Mouse (Mus musculus) Patski (cell line): ENCODE measurements around the gene Slc9a5. TPM values are rescaled to one million over a fixed set of nuclear protein-coding genes. Genes with fewer than 3 reads are reported as not detected.

Experiments
- ATAC-seq: fragments of 100-300 bp; one replicate; pipeline ENCODE4 v1.8.0; 2021
- CTCF ChIA-PET: fragments of 350-600 bp; sonication (Branson Sonifier 250); formaldehyde crosslinking; loops from one replicate; lab custom pipeline; 2022; ENCODE audit warnings: inconsistent platforms; lab: Charles Lee
- POLR2A ChIA-PET: fragments of 350-600 bp; sonication (Branson Sonifier 250); formaldehyde crosslinking; loops from one replicate; lab custom pipeline; 2022; ENCODE audit warnings: antibody characterized with exemption, inconsistent platforms; lab: Charles Lee
- DNase-seq: peaks from one replicate; pipeline ENCODE4 v3.0.0-alpha.2; 2011; ENCODE audit warnings: low read depth, low spot score
- H3K27me3 ChIP-seq: fragments of 371-371 bp; one replicate; pipeline ENCODE4 v1.5.1; 2021
- CTCF ChIP-seq: fragments of 100-300 bp; IDR thresholded peaks from one replicate; pipeline ENCODE4 v1.5.1; 2021
- in situ Hi-C: fragments of 300-500 bp; cut with MboI; formaldehyde crosslinking; loops from 3 replicates; pipeline ENCODE4 v1.11.1; 2018; ENCODE audit warnings: low pct_unique_long_range_greater_than_20kb, mixed read lengths
- polyA plus RNA-seq: library from polyadenylated mRNA; unstranded; gene quantifications from one replicate; pipeline ENCODE4 v1.2.3, GENCODE M21; 2021

Slc9a5 gene
- polyA plus RNA-seq, 1 experiment from 2014 or later: 11.0 TPM

- TF ChIP-seq CTCF: no peak
- ChIA-PET POLR2A (interaction anchor here (0.6 kb wide), 1 partner anchor 25 kb away, joined by 5 read pairs; no protein-coding TSS in a partner anchor), CTCF (interaction anchor here (1.1 to 1.7 kb wide), 4 partner anchors 10 to 25 kb away, joined by 3 to 8 read pairs (median 4); no protein-coding TSS in a partner anchor)
- in situ Hi-C loops: no loop called here
- no peak for DNase-seq
- no peaks in the 10 kb centered on the region for H3K27me3 ChIP-seq
- peak; percentile 32 for ATAC-seq
Observed at GRCm38 (mm10) chr8:105373032-105373431, 24.4 kb downstream of the Slc9a5 start, which contains the start of gene Plekhg4. Gene Plekhg4 (plus strand): TSS chr8:105373274.

- ChIA-PET CTCF (interaction anchor here (1.1 to 1.6 kb wide), 2 partner anchors 12 to 15 kb away, joined by 3 to 5 read pairs; no protein-coding TSS in a partner anchor), POLR2A (no interaction called here)
- DNase-seq (no peak), ATAC-seq (no peak)
- TF ChIP-seq CTCF: no peak
- in situ Hi-C loops: no loop called here
- no peaks in the 10 kb centered on the region for H3K27me3 ChIP-seq
Observed at GRCm38 (mm10) chr8:105374513-105374966, 25.9 kb downstream of the Slc9a5 start.

- in situ Hi-C loops: no loop called here
- peak; percentile 46 for DNase-seq
- POLR2A ChIA-PET: no interaction called here
- no peak for TF ChIP-seq CTCF
- CTCF ChIA-PET: interaction anchor here (0.8 to 3.5 kb wide), 4 partner anchors 12 to 106 kb away, joined by 3 to 15 read pairs (median 4); no protein-coding TSS in a partner anchor
- ATAC-seq: no peak
- no peaks in the 10 kb centered on the region for H3K27me3 ChIP-seq
Observed at GRCm38 (mm10) chr8:105378673-105379072, 30.0 kb downstream of the Slc9a5 start.

GRCm38 (mm10) chr8:105380308-105380707, 31.7 kb downstream of the Slc9a5 start:
- DNase-seq: no peak
- ATAC-seq: no peak
- in situ Hi-C loops: no loop called here
- no peaks in the 10 kb centered on the region for H3K27me3 ChIP-seq
- POLR2A ChIA-PET: interaction anchor here (1.0 kb wide), 1 partner anchor 9 kb away, joined by 3 read pairs; no protein-coding TSS in a partner anchor
- CTCF ChIA-PET: interaction anchor here (3.5 kb wide), 1 partner anchor 17 kb away, joined by 15 read pairs; no protein-coding TSS in a partner anchor
- no peak for TF ChIP-seq CTCF

GRCm38 (mm10) chr8:105384070-105384469, 35.4 kb downstream of the Slc9a5 start:
- POLR2A ChIA-PET: no interaction called here
- ATAC-seq: no peak
- no peak for TF ChIP-seq CTCF
- CTCF ChIA-PET: interaction anchor here (1.2 to 1.6 kb wide), 3 partner anchors 13 to 30 kb away, joined by 3 to 7 read pairs (median 4); no protein-coding TSS in a partner anchor
- in situ Hi-C loops: no loop called here
- no peaks in the 10 kb centered on the region for H3K27me3 ChIP-seq
- DNase-seq: no peak

- DNase-seq: peak; percentile 84
Observed at GRCm38 (mm10) chr8:105387151-105387550, 38.5 kb downstream of the Slc9a5 start.

GRCm38 (mm10) chr8:105389096-105389495, 40.5 kb downstream of the Slc9a5 start:
- DNase-seq: no peak
- CTCF ChIA-PET: interaction anchor here (1.2 to 4.9 kb wide), 2 partner anchors 9 to 13 kb away, joined by 3 to 28 read pairs; no protein-coding TSS in a partner anchor
- TF ChIP-seq CTCF: no peak
- ATAC-seq: no peak
- POLR2A ChIA-PET: interaction anchor here (0.6 kb wide), 1 partner anchor 331 kb away, joined by 4 read pairs; no protein-coding TSS in a partner anchor
- H3K27me3 ChIP-seq: no peaks in the 10 kb centered on the region
- in situ Hi-C loops: no loop called here

More at GRCm38 (mm10) chr8:105387151-105387550, 38.5 kb downstream of the Slc9a5 start:
- ChIA-PET POLR2A (interaction anchor here (1.8 kb wide), 1 partner anchor 10 kb away, joined by 6 read pairs; no protein-coding TSS in a partner anchor), CTCF (interaction anchor here (1.2 to 4.9 kb wide), 2 partner anchors 11 to 12 kb away, joined by 3 to 28 read pairs; no protein-coding TSS in a partner anchor)
- no peaks in the 10 kb centered on the region for H3K27me3 ChIP-seq
- peak; percentile 89 for ATAC-seq
- in situ Hi-C loops: no loop called here
- TF ChIP-seq CTCF: no peak

- POLR2A ChIA-PET: interaction anchor here (0.6 kb wide), 1 partner anchor 88 kb away, joined by 5 read pairs; no protein-coding TSS in a partner anchor
- ATAC-seq: no peak
- no peak for DNase-seq
- TF ChIP-seq CTCF: no peak
- CTCF ChIA-PET: interaction anchor here (0.8 to 1.1 kb wide), 2 partner anchors 17 to 35 kb away, joined by 3 read pairs; no protein-coding TSS in a partner anchor
- in situ Hi-C loops: no loop called here
- no peaks in the 10 kb centered on the region for H3K27me3 ChIP-seq
Observed at GRCm38 (mm10) chr8:105393089-105393787, 44.6 kb downstream of the Slc9a5 start.

GRCm38 (mm10) chr8:105393915-105394314, 45.3 kb downstream of the Slc9a5 start:
- no peak for TF ChIP-seq CTCF
- ATAC-seq (no peak), DNase-seq (no peak)
- H3K27me3 ChIP-seq: no peaks in the 10 kb centered on the region
- ChIA-PET CTCF (interaction anchor here (1.1 kb wide), 1 partner anchor 36 kb away, joined by 3 read pairs; no protein-coding TSS in a partner anchor), POLR2A (interaction anchor here (0.6 kb wide), 1 partner anchor 87 kb away, joined by 5 read pairs; no protein-coding TSS in a partner anchor)
- in situ Hi-C loops: no loop called here

- H3K27me3 ChIP-seq: no peaks in the 10 kb centered on the region
- peak; percentile 90 for TF ChIP-seq CTCF
- DNase-seq: no peak
- POLR2A ChIA-PET: interaction anchor here (0.5 to 0.8 kb wide), 2 partner anchors 25 to 49 kb away, joined by 4 to 5 read pairs; no protein-coding TSS in a partner anchor
- CTCF ChIA-PET: interaction anchor here (0.8 to 2.1 kb wide), 17 partner anchors 9 to 78 kb away, joined by 3 to 28 read pairs (median 4); partner anchors contain the start of genes Fhod1 and Plekhg4
- in situ Hi-C loops: loop anchor here (5.0 kb wide), 1 partner anchor 35 kb away; no protein-coding TSS in a partner anchor
- peak; percentile 44 for ATAC-seq
Observed at GRCm38 (mm10) chr8:105397747-105398146, 49.1 kb downstream of the Slc9a5 start.
